Mouse (Mus musculus): ENCODE measurements around the gene Dennd1b. TPM values are rescaled to one million over a fixed set of nuclear protein-coding genes. Genes with fewer than 3 reads are reported as not detected.

Gene Dennd1b
- polyA plus RNA-seq, 1 experiment from 2014 or later, result 6.1 TPM

- no peaks in the 10 kb centered on the region for H3K27me3 ChIP-seq (replicated peaks; ENCODE audit: control insufficient read depth, insufficient read depth, low read length)
- peak; percentile 55 for DNase-seq (ENCODE audit: low spot score)
- H3K27ac ChIP-seq (ENCODE audit: low read depth, low read length), result no peak overlapping the region
- peak; percentile 62; the same call in 1 of the 2 replicates for ATAC-seq
- H3K36me3 ChIP-seq (ENCODE audit: control insufficient read depth, insufficient read depth, low read length), result no peaks in the 10 kb centered on the region
- H3K9me3 ChIP-seq (replicated peaks; ENCODE audit: control insufficient read depth, low read length), result no peaks in the 10 kb centered on the region
- no peak overlapping the region for H3K9ac ChIP-seq (ENCODE audit: low read length)
- no peak overlapping the region for H3K4me2 ChIP-seq (ENCODE audit: low read length)
- H3K4me1 ChIP-seq (ENCODE audit: control insufficient read depth, insufficient read depth, low read length), result peaks cover 7% of the 10 kb centered on the region; the same call in 1 of the 2 replicates
- 53% methylated on average over 5 of the region's 5 CpGs for WGBS
- H3K4me3 ChIP-seq (ENCODE audit: low read depth, low read length), result no peak overlapping the region
Observed at GRCm38 (mm10) chr1:138992384-138993138, 29.3 kb downstream of the Dennd1b start.

GRCm38 (mm10) chr1:138995621-138996380 lies 32.6 kb downstream of the Dennd1b start:
- no peak for ATAC-seq
- Histone ChIP-seq H3K27ac (ENCODE audit: low read depth, low read length) (no peak overlapping the region), H3K9ac (ENCODE audit: low read length) (no peak overlapping the region), H3K4me3 (ENCODE audit: low read depth, low read length) (no peak overlapping the region), H3K36me3 (ENCODE audit: control insufficient read depth, insufficient read depth, low read length) (no peaks in the 10 kb centered on the region), H3K27me3 (replicated peaks; ENCODE audit: control insufficient read depth, insufficient read depth, low read length) (no peaks in the 10 kb centered on the region), H3K4me2 (ENCODE audit: low read length) (no peak overlapping the region), H3K4me1 (ENCODE audit: control insufficient read depth, insufficient read depth, low read length) (peaks cover 11% of the 10 kb centered on the region; the same call in 1 of the 2 replicates), H3K9me3 (replicated peaks; ENCODE audit: control insufficient read depth, low read length) (no peaks in the 10 kb centered on the region)
- DNase-seq (ENCODE audit: low spot score), result peak; percentile 41
- WGBS, result 68% methylated on average over 6 of the region's 6 CpGs

- Histone ChIP-seq H3K4me2 (ENCODE audit: low read length) (no peak overlapping the region), H3K27ac (ENCODE audit: low read depth, low read length) (no peak overlapping the region), H3K27me3 (replicated peaks; ENCODE audit: control insufficient read depth, insufficient read depth, low read length) (no peaks in the 10 kb centered on the region), H3K9ac (ENCODE audit: low read length) (no peak overlapping the region), H3K36me3 (ENCODE audit: control insufficient read depth, insufficient read depth, low read length) (no peaks in the 10 kb centered on the region), H3K4me3 (ENCODE audit: low read depth, low read length) (no peak overlapping the region), H3K9me3 (replicated peaks; ENCODE audit: control insufficient read depth, low read length) (no peaks in the 10 kb centered on the region), H3K4me1 (ENCODE audit: control insufficient read depth, insufficient read depth, low read length) (peaks cover 15% of the 10 kb centered on the region; the same call in 1 of the 2 replicates)
- ATAC-seq, result no peak
- DNase-seq (ENCODE audit: low spot score), result no peak
- WGBS, result 99% methylated on average over 2 of the region's 2 CpGs
Observed at GRCm38 (mm10) chr1:138996663-138997062, 33.4 kb downstream of the Dennd1b start.

GRCm38 (mm10) chr1:139000675-139001379 lies 37.6 kb downstream of the Dennd1b start:
- 11% methylated on average over 9 of the region's 9 CpGs for WGBS
- no peaks in the 10 kb centered on the region for H3K9me3 ChIP-seq (replicated peaks; ENCODE audit: control insufficient read depth, low read length)
- no peaks in the 10 kb centered on the region for H3K27me3 ChIP-seq (replicated peaks; ENCODE audit: control insufficient read depth, insufficient read depth, low read length)
- DNase-seq (ENCODE audit: low spot score) (peak; percentile 68), ATAC-seq (peak; percentile 72)
- peak overlapping the region; percentile 15 for H3K27ac ChIP-seq (ENCODE audit: low read depth, low read length)
- peaks cover 8% of the 10 kb centered on the region; the same call in 1 of the 2 replicates for H3K4me1 ChIP-seq (ENCODE audit: control insufficient read depth, insufficient read depth, low read length)
- no peaks in the 10 kb centered on the region for H3K36me3 ChIP-seq (ENCODE audit: control insufficient read depth, insufficient read depth, low read length)
- peak overlapping the region; percentile 23 for H3K4me2 ChIP-seq (ENCODE audit: low read length)
- no peak overlapping the region for H3K4me3 ChIP-seq (ENCODE audit: low read depth, low read length)
- H3K9ac ChIP-seq (ENCODE audit: low read length), result peak overlapping the region; percentile 10

- Histone ChIP-seq H3K4me1 (ENCODE audit: control insufficient read depth, insufficient read depth, low read length) (peaks cover 8% of the 10 kb centered on the region; the same call in 1 of the 2 replicates), H3K4me2 (ENCODE audit: low read length) (no peak overlapping the region), H3K27ac (ENCODE audit: low read depth, low read length) (no peak overlapping the region), H3K36me3 (ENCODE audit: control insufficient read depth, insufficient read depth, low read length) (no peaks in the 10 kb centered on the region), H3K9me3 (replicated peaks; ENCODE audit: control insufficient read depth, low read length) (no peaks in the 10 kb centered on the region), H3K27me3 (replicated peaks; ENCODE audit: control insufficient read depth, insufficient read depth, low read length) (no peaks in the 10 kb centered on the region), H3K4me3 (ENCODE audit: low read depth, low read length) (no peak overlapping the region), H3K9ac (ENCODE audit: low read length) (no peak overlapping the region)
- DNase-seq (ENCODE audit: low spot score), result no peak
- no peak for ATAC-seq
- WGBS, result 62% methylated on average over 2 of the region's 2 CpGs
Observed at GRCm38 (mm10) chr1:139003503-139003902, 40.3 kb downstream of the Dennd1b start.

DNA sequence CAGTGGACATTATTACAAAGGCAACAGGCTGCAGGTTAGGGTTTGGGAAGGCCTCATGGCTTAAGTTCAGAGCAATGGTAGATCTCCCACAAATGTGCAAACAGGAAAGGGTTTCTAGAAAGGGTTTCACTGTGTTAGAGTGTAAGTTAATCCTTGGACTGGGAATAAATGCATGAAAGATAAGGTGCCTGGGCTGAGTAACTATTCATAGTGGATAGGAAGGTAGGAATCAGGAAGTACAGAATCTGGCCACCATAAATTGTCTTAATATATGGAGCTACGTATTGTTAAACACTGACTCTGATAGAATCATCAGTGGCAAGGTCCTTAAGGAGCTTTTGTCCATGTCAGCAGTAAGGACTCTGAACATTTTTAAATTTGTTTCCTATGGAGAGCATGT lies 42.8 kb downstream of the Dennd1b start:
- Histone ChIP-seq H3K36me3 (ENCODE audit: control insufficient read depth, insufficient read depth, low read length) (no peaks in the 10 kb centered on the region), H3K4me1 (ENCODE audit: control insufficient read depth, insufficient read depth, low read length) (peaks cover 3% of the 10 kb centered on the region; the same call in 1 of the 2 replicates), H3K4me2 (ENCODE audit: low read length) (no peak overlapping the region), H3K4me3 (ENCODE audit: low read depth, low read length) (no peak overlapping the region), H3K27me3 (replicated peaks; ENCODE audit: control insufficient read depth, insufficient read depth, low read length) (no peaks in the 10 kb centered on the region), H3K9me3 (replicated peaks; ENCODE audit: control insufficient read depth, low read length) (no peaks in the 10 kb centered on the region), H3K9ac (ENCODE audit: low read length) (no peak overlapping the region), H3K27ac (ENCODE audit: low read depth, low read length) (no peak overlapping the region)
- no peak for DNase-seq (ENCODE audit: low spot score)
- no peak for ATAC-seq
- WGBS, result 89% methylated on average over 1 of the region's 1 CpGs

- WGBS, result 94% methylated on average over 3 of the region's 3 CpGs
- ATAC-seq (no peak), DNase-seq (ENCODE audit: low spot score) (no peak)
- Histone ChIP-seq H3K27me3 (replicated peaks; ENCODE audit: control insufficient read depth, insufficient read depth, low read length) (no peaks in the 10 kb centered on the region), H3K27ac (ENCODE audit: low read depth, low read length) (no peak overlapping the region), H3K9me3 (replicated peaks; ENCODE audit: control insufficient read depth, low read length) (no peaks in the 10 kb centered on the region), H3K9ac (ENCODE audit: low read length) (no peak overlapping the region), H3K4me2 (ENCODE audit: low read length) (no peak overlapping the region), H3K36me3 (ENCODE audit: control insufficient read depth, insufficient read depth, low read length) (no peaks in the 10 kb centered on the region), H3K4me1 (ENCODE audit: control insufficient read depth, insufficient read depth, low read length) (no peaks in the 10 kb centered on the region), H3K4me3 (ENCODE audit: low read depth, low read length) (no peak overlapping the region)
Observed at GRCm38 (mm10) chr1:139007475-139007874, 44.2 kb downstream of the Dennd1b start.

DNA sequence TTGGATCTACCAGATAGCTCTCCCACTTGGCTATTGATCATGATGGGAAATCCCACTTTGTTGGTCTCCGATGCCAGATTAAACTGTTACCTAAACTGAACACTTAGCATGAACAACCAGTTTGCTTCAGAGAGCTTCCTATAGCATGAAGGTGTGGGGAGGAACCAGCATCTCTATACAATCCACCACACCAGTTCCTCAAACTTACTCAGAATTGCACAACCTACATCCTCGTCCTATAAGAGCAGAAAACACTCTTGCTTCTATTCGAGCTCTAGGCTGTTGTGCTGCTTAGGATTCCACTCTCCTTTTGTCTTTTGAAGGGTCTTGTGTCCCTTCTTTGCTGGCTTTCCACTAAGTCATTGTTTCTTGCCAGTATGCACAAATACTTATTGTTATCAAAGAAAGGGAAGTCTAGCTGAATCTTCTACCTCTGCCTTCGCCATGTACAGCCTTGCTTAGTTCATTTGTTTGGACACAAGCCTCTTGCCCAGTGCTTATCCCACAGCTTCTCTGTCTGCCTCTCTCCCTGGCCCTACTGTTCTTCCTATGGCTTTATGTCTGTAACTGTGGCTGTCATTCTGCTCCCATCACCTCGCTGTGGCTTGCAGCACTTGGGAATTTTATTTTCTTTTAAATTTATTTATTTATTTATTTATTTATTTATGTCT lies 52.0 kb downstream of the Dennd1b start:
- Histone ChIP-seq H3K4me3 (ENCODE audit: low read depth, low read length) (no peak overlapping the region), H3K4me2 (ENCODE audit: low read length) (no peak overlapping the region), H3K27ac (ENCODE audit: low read depth, low read length) (no peak overlapping the region), H3K27me3 (replicated peaks; ENCODE audit: control insufficient read depth, insufficient read depth, low read length) (no peaks in the 10 kb centered on the region), H3K36me3 (ENCODE audit: control insufficient read depth, insufficient read depth, low read length) (no peaks in the 10 kb centered on the region), H3K4me1 (ENCODE audit: control insufficient read depth, insufficient read depth, low read length) (no peaks in the 10 kb centered on the region), H3K9ac (ENCODE audit: low read length) (no peak overlapping the region), H3K9me3 (replicated peaks; ENCODE audit: control insufficient read depth, low read length) (no peaks in the 10 kb centered on the region)
- DNase-seq (ENCODE audit: low spot score) (no peak), ATAC-seq (no peak)
- 62% methylated on average over 5 of the region's 5 CpGs for WGBS
